Mouse (Mus musculus) limb, embryonic 12.5 days (tissue): Measurements from ENCODE around the gene Zfp618. TPM values are rescaled to one million over a fixed set of nuclear protein-coding genes. Genes with fewer than 3 reads are reported as not detected.

Source experiments
- ATAC-seq: fragments of 200-750 bp; cut with Nextera tagmentation; 2 replicates; pipeline ENCODE4 v1.8.0; 2017; ENCODE audit warnings: low read depth, moderate TSS enrichment; ENCODE audit not compliant: insufficient number of reproducible peaks, insufficient read depth, low FRiP score, low TSS enrichment
- H3K27ac ChIP-seq: fragments of 300-500 bp; sonication (generic); 2 replicates; pipeline ENCODE4 v1.5.1; 2016; ENCODE audit warnings: mild to moderate bottlenecking, moderate library complexity
- H3K27me3 ChIP-seq: fragments of 300-500 bp; sonication (generic); 2 replicates; pipeline ENCODE4 v1.6.1; 2016; ENCODE audit warnings: mild to moderate bottlenecking, moderate library complexity
- H3K36me3 ChIP-seq: fragments of 300-500 bp; sonication (generic); 2 replicates; pipeline ENCODE4 v1.6.1; 2016; ENCODE audit warnings: mild to moderate bottlenecking, moderate library complexity
- H3K4me1 ChIP-seq: fragments of 300-500 bp; sonication (generic); replicated peaks from 2 replicates; pipeline ENCODE4 v1.6.1; 2016
- H3K4me2 ChIP-seq: fragments of 300-500 bp; sonication (generic); 2 replicates; pipeline ENCODE4 v1.6.1; 2016; ENCODE audit warnings: mild to moderate bottlenecking, moderate library complexity
- H3K4me3 ChIP-seq: fragments of 300-500 bp; sonication (generic); replicated peaks from 2 replicates; pipeline ENCODE4 v1.5.1; 2016; ENCODE audit warnings: mild to moderate bottlenecking
- H3K9ac ChIP-seq: fragments of 300-500 bp; sonication (generic); replicated peaks from 2 replicates; pipeline ENCODE4 v1.6.1; 2016; ENCODE audit warnings: mild to moderate bottlenecking, moderate library complexity
- H3K9me3 ChIP-seq: fragments of 300-500 bp; sonication (generic); 2 replicates; pipeline ENCODE4 v1.6.1; 2016; ENCODE audit warnings: mild to moderate bottlenecking, moderate library complexity
- WGBS: fragments of 180-500 bp; shearing (Covaris S2); methylation state at CpG from one replicate; pipeline ENCODE4 v1.1.7; 2016; 5-methylcytosine and 5-hydroxymethylcytosine counted together
- polyA plus RNA-seq: library from polyadenylated mRNA; unstranded; fragments of >200 nt; fragmentation: Nextera tagmentation; extraction: Ambion mirVana; gene quantifications from 2 replicates; pipeline ENCODE4 v1.2.1, GENCODE M21; 2016

Zfp618 gene
- polyA plus RNA-seq, 1 experiment from 2014 or later, result 46.1 TPM

DNA sequence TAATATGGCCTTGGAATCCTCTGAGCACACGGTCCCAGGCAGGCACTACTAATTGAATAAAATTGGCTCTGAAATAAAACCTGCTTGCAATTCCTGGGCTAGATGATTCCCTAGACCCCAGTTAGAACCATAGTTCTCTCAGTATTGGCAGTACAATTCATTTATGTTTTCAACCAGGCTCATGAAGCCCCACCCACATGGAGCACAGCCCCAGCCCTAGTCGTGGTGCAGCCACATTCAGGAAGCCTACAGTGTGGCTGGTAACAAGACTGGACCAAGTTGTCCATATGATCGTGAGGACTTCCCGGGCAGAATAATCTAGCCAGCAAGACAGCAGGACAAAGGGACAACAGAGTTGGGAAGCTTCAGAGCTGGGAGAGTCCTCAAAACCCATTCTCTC is 85.6 kb downstream of the Zfp618 start:
- H3K27me3 ChIP-seq, result no peaks in the 10 kb centered on the region
- no peak overlapping the region for H3K4me3 ChIP-seq
- no peak for ATAC-seq
- peaks cover 60% of the 10 kb centered on the region for H3K4me1 ChIP-seq
- no peaks in the 10 kb centered on the region for H3K9me3 ChIP-seq
- H3K36me3 ChIP-seq, result 0 out of 2 replicates have a peak, but pooled peaks cover 7% of the 10 kb centered on the region
- H3K27ac ChIP-seq, result 0 out of 2 replicates have a peak overlapping the region, but pooled peaks have one; percentile 29
- no peak overlapping the region for H3K9ac ChIP-seq
- H3K4me2 ChIP-seq, result no peak overlapping the region
- 74% methylated on average over 4 of the region's 4 CpGs for WGBS

DNA sequence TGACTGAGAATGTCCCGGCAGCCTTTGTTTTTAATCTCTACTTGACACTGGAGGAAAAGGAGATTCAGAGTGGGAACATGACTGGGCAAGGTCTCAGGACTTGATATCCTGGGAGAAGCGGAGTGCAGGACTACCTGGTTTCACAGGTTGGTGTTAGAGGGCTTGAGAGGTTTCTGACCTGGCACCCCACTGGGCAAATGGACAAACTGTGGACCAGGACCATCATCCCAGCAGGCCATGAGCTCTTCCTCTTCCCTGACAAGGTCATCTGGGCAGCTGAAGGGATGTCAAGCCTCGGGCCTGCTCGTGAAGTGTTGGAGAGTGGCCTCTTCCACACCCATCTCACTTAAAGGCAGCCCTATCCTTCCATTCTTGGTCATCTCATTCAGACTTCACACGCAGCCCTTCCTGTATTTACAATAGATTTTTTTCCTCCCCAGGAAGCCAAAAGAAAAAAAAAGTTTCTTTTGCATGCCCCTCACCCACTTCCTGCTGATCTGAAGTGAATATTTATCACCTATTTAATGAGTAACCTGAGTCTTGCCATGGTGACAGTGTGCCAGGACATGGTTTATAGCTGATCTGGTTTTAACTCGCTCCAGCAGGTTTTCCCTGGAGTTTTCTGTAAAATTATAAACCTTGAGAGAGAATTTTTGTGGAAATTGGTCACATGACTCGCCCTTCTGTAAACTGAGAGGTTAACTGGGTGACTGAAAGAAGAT is 86.7 kb downstream of the Zfp618 start:
- 28% methylated on average over 7 of the region's 7 CpGs for WGBS
- Histone ChIP-seq H3K27ac (peak overlapping the region; percentile 78), H3K4me3 (no peak overlapping the region), H3K9me3 (no peaks in the 10 kb centered on the region), H3K4me1 (peaks cover 71% of the 10 kb centered on the region), H3K4me2 (no peak overlapping the region), H3K27me3 (no peaks in the 10 kb centered on the region), H3K36me3 (0 out of 2 replicates have a peak, but pooled peaks cover 7% of the 10 kb centered on the region), H3K9ac (no peak overlapping the region)
- ATAC-seq, result no peak

DNA sequence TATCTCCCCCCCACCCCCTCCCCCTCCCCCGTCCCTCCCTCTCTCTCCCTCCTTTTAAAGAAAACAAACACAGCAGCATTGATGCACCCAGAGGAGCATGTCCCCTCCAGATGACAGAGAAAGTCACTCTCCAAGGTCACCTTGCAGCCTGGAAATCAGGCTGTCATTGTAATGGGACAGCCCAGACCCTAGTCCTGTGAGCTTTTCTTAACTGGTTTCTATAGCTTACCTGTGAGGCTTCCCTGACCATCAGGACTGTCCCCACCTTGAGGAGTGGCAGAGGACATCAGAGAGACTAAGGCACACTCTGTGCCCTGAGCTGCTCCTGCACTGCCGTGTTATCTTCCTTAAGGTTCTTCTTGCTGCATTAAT is 87.3 kb downstream of the Zfp618 start:
- H3K4me2 ChIP-seq, result no peak overlapping the region
- H3K9ac ChIP-seq, result no peak overlapping the region
- H3K27me3 ChIP-seq, result no peaks in the 10 kb centered on the region
- no peaks in the 10 kb centered on the region for H3K9me3 ChIP-seq
- 43% methylated on average over 2 of the region's 2 CpGs for WGBS
- peaks cover 72% of the 10 kb centered on the region for H3K4me1 ChIP-seq
- H3K27ac ChIP-seq, result peak overlapping the region; percentile 57; the same call in 1 of the 2 replicates
- 0 out of 2 replicates have a peak, but pooled peaks cover 4% of the 10 kb centered on the region for H3K36me3 ChIP-seq
- ATAC-seq, result peak; percentile 20; the same call in 1 of the 2 replicates
- no peak overlapping the region for H3K4me3 ChIP-seq

DNA sequence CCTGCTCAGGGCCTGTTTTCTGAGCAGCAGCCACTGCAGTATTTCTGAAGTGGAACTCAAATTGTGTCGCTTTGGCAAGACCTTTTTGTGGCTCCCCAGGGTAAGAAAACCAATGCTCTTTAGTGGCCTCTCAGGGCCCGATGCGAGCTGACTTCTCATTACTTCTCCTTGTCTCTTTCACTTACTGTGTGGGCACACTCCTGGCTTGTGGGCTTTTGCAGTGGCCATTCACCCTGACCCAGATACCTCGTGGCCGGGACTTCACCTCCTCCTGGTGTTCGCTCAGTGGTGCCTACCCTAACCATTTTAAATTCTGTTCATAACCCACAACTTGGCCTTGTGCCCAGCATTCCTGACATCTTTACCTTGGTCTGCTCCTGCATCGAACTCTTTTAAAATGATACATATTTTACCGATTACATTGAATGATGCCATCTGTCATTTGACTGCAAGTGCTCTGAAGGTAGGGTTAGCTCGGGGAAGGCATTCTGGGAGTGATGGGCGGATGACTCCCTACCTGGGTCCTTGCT is 89.9 kb downstream of the Zfp618 start:
- Histone ChIP-seq H3K9me3 (no peaks in the 10 kb centered on the region), H3K9ac (no peak overlapping the region), H3K36me3 (no peaks in the 10 kb centered on the region), H3K27ac (peak overlapping the region; percentile 67), H3K4me3 (no peak overlapping the region), H3K4me1 (peaks cover 77% of the 10 kb centered on the region), H3K27me3 (no peaks in the 10 kb centered on the region), H3K4me2 (no peak overlapping the region)
- no peak for ATAC-seq
- 72% methylated on average over 10 of the region's 10 CpGs for WGBS

DNA sequence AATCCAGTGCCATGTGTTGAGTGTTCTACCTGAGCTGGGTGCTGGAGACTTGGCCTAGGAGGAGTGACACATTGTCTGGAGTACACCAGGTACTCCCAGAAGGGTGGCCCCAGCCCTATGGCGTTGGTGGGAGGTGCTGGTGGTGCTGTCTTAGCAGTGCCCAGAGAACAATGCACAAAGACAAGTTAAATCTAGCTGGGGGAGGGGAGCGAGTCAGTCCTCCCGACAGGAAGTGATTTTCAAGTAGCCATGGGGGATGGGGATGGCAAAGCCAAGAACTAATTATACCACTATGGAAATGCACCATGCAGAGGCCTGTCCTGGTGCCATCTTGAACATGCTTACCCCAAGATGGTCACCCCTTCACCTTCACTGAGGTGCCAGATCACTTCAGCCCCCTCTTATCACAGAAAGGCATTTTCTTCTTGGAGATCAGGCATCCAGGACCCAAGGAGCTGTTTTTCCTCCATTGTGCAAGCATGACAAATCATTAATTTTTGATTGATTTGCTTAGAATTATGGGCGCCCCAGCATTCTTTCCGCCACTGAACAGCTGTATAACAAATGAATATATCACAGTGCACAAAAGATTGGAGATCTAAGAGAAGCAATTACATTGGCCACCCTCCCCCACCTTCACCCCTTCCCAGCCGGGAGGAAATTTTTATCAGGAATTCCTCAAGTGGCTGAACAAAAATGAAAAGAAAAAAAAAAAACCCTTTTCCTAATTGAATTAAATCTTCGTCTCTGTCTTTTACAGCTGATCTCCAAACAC is 91.5 kb downstream of the Zfp618 start:
- peaks cover 75% of the 10 kb centered on the region for H3K4me1 ChIP-seq
- ATAC-seq, result no peak

DNA sequence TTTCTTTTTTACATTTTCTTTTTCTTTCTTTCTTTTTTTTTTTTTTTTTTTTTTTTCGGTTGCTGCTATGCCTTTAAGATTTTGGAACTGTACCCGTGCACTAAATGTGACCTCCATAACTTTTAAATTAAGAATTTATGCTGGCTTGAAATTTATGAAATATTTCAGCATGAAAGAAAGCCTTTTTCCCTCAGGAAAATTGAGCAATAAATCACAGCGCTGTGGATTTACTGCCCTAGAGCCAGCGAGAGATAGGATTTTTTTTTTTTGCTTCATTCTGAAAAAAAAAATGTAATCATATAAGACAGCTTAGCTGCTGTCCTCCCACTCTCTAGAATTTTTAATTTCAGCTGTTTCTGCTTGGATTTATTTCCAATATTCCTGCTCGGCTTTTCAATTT is 92.2 kb downstream of the Zfp618 start:
- WGBS, result 42% methylated on average over 5 of the region's 5 CpGs
- Histone ChIP-seq H3K27ac (no peak overlapping the region), H3K27me3 (no peaks in the 10 kb centered on the region), H3K9me3 (no peaks in the 10 kb centered on the region), H3K4me3 (no peak overlapping the region), H3K9ac (no peak overlapping the region), H3K36me3 (peaks cover 9% of the 10 kb centered on the region), H3K4me2 (no peak overlapping the region), H3K4me1 (peaks cover 68% of the 10 kb centered on the region)
- ATAC-seq, result no peak

More for the DNA sequence above, 91.5 kb downstream of the Zfp618 start:
- no peak overlapping the region for H3K4me2 ChIP-seq
- H3K27ac ChIP-seq, result peak overlapping the region; percentile 77
- H3K27me3 ChIP-seq, result no peaks in the 10 kb centered on the region
- peaks cover 1% of the 10 kb centered on the region; the same call in 1 of the 2 replicates for H3K36me3 ChIP-seq
- H3K9me3 ChIP-seq, result no peaks in the 10 kb centered on the region
- 31% methylated on average over 7 of the region's 7 CpGs for WGBS
- H3K9ac ChIP-seq, result no peak overlapping the region
- no peak overlapping the region for H3K4me3 ChIP-seq

DNA sequence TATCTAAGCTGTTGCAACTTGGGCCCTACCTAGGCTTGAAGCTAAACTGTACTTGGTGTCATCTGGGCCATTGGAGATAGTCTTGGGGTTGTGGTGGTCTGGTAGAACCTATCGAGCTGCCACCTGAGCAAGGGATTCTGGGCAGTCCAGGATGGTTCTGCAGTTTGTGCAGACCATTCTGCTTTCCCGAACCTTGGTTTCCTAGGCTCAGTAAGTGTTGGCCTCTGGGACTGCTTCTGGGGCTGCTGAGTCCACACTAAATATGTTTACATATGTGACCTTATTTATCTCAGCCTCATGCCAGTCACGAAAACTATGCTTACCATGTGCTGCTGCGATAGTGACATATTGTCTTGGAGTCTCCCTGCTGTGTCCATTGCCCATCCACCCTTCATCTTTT is 93.3 kb downstream of the Zfp618 start:
- 93% methylated on average over 4 of the region's 4 CpGs for WGBS
- Histone ChIP-seq H3K9ac (no peak overlapping the region), H3K36me3 (peaks cover 18% of the 10 kb centered on the region), H3K4me1 (peaks cover 57% of the 10 kb centered on the region), H3K27ac (peak overlapping the region; percentile 66), H3K4me2 (no peak overlapping the region), H3K9me3 (no peaks in the 10 kb centered on the region), H3K4me3 (no peak overlapping the region), H3K27me3 (no peaks in the 10 kb centered on the region)
- ATAC-seq, result no peak

DNA sequence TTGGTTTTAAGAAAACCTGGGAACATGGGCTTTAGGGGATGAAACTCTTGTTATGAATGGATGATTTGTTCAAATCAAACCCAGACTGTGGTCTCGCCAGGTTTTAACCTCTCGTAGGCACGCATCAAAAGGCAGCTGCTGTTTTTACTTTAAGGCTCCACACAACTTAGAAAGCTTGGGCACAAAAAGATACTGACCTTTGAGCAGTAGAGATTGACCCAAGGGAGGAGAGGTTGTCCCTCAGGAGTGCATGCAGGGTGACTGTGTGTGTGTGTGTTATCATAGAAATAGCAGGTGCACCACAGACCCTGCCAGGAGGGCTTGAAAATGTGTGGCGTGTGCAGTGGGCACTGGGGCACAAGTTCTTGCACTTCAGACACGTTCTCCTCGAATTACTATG is 95.0 kb downstream of the Zfp618 start:
- Histone ChIP-seq H3K9me3 (no peaks in the 10 kb centered on the region), H3K4me1 (peaks cover 47% of the 10 kb centered on the region), H3K27ac (peak overlapping the region; percentile 42; the same call in 1 of the 2 replicates), H3K4me2 (no peak overlapping the region), H3K4me3 (no peak overlapping the region), H3K9ac (no peak overlapping the region), H3K36me3 (peaks cover 18% of the 10 kb centered on the region), H3K27me3 (no peaks in the 10 kb centered on the region)
- no peak for ATAC-seq
- WGBS, result 74% methylated on average over 6 of the region's 6 CpGs

DNA sequence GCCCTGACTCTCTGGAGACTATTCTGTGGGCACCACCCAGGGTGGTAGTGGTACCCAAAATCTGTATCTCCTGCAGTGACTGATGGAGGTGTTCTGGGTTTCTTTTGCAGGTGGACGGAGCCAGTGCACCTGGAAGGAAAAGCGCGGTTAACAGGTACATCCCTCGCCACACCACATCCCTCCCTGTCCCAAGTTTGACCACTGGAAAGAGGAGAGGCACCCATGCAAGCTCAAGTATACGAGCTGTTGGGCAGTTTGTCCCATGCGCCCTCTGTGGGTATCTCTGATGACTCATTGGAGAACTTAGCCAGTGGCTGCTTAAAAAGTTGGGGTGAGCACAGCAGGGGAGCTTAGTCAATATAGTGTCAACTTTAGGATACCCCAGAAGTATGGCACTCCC is 96.0 kb downstream of the Zfp618 start:
- no peak overlapping the region for H3K9ac ChIP-seq
- H3K4me2 ChIP-seq, result no peak overlapping the region
- H3K4me1 ChIP-seq, result peaks cover 38% of the 10 kb centered on the region
- H3K27ac ChIP-seq, result no peak overlapping the region
- H3K27me3 ChIP-seq, result no peaks in the 10 kb centered on the region
- H3K9me3 ChIP-seq, result no peaks in the 10 kb centered on the region
- WGBS, result 95% methylated on average over 6 of the region's 6 CpGs
- H3K36me3 ChIP-seq, result peaks cover 18% of the 10 kb centered on the region
- no peak overlapping the region for H3K4me3 ChIP-seq
- no peak for ATAC-seq

DNA sequence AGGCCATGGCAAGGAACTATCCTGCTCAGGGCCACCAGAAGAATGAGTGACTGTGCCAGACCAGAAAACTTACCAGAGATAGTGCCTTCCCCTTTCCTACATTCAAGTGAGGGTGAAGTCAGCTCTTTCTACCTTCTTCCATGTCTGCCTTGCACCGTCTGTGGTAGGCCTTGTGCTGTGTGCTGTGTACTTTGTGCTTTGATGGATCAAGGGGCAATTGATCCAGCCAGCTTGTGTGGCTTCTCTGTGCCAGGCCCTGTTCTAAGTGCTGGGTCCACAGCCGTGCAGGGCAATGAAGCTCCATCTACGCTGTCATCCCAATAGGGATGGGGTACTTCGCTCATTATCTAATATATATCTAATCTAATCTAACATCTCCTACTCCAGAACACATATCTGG is 98.0 kb downstream of the Zfp618 start:
- Histone ChIP-seq H3K36me3 (peaks cover 18% of the 10 kb centered on the region), H3K9me3 (no peaks in the 10 kb centered on the region), H3K27me3 (no peaks in the 10 kb centered on the region), H3K27ac (no peak overlapping the region), H3K4me3 (no peak overlapping the region), H3K4me2 (no peak overlapping the region), H3K4me1 (peaks cover 38% of the 10 kb centered on the region), H3K9ac (no peak overlapping the region)
- ATAC-seq, result no peak
- WGBS, result 94% methylated on average over 4 of the region's 4 CpGs

DNA sequence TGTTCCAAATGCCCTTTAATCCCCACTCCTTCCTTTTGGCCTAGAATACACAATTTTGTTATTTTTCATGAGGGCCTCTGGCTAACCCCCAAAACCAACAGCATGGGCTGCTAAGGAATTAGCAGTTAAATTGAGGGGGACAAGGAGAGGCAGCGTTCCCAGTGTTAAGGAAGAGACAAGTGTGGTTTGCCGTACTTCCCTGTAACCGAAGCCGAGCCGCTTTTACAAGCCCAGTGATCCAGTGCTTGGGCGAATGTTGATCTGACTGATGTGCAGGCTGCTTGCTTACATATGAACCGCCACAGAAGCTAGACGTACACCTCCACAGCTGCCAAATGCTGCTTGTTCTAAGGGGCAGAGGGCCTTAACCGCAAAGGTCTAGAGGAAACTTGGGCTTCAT is 99.5 kb downstream of the Zfp618 start:
- Histone ChIP-seq H3K4me3 (no peak overlapping the region), H3K4me1 (peaks cover 32% of the 10 kb centered on the region), H3K9ac (no peak overlapping the region), H3K4me2 (no peak overlapping the region), H3K36me3 (peaks cover 21% of the 10 kb centered on the region), H3K9me3 (no peaks in the 10 kb centered on the region), H3K27me3 (no peaks in the 10 kb centered on the region), H3K27ac (peak overlapping the region; percentile 13; the same call in 1 of the 2 replicates)
- ATAC-seq, result no peak
- 80% methylated on average over 9 of the region's 9 CpGs for WGBS
